Mouse (Mus musculus) CH12.LX (cell line): ENCODE results near the gene Apopt1. TPM values are rescaled to one million over a fixed set of nuclear protein-coding genes. Genes with fewer than 3 reads are reported as not detected.

Source experiments
- DNase-seq: peaks from one replicate; pipeline ENCODE4 v3.0.0-alpha.2; 2013; ENCODE audit errors: extremely low read depth
- H3K27ac ChIP-seq: 2 replicates; pipeline ENCODE4 v1.5.1; 2012; ENCODE audit warnings: low read depth, mild to moderate bottlenecking, control low read depth, moderate library complexity; ENCODE audit not compliant: insufficient read depth
- H3K27me3 ChIP-seq: replicated peaks from 2 replicates; pipeline ENCODE3; 2012; ENCODE audit warnings: inconsistent platforms
- H3K36me3 ChIP-seq, 2 experiments: replicated peaks in 1 of 2; 2 replicates each; pipeline versions ENCODE3 to v1.6.1; 2012; ENCODE audit warnings: inconsistent platforms in 1 of 2, low read length in 1 of 2, mild to moderate bottlenecking in 1 of 2, mixed read lengths in 1 of 2, moderate library complexity in 1 of 2; ENCODE audit not compliant: control insufficient read depth in 1 of 2, insufficient read depth in 1 of 2
- H3K4me1 ChIP-seq, 2 experiments: 2 replicates each; pipeline ENCODE4 v1.6.1; 2012; ENCODE audit warnings: inconsistent platforms in 1 of 2, moderate library complexity in 1 of 2; ENCODE audit not compliant: insufficient read depth in 2 of 2, control insufficient read depth in 1 of 2
- H3K4me2 ChIP-seq: 2 replicates; pipeline ENCODE4 v1.6.1; 2012; ENCODE audit warnings: low read depth, mild to moderate bottlenecking, control low read depth; ENCODE audit not compliant: poor library complexity, insufficient read depth, severe bottlenecking
- H3K4me3 ChIP-seq, 3 experiments: fragments of 150-350 bp in 1 of 3; sonication (generic) in 1 of 3; replicated peaks in 1 of 3; 2 replicates each; pipeline versions ENCODE3 to v1.5.1; 2011 to 2012; ENCODE audit warnings: low read depth in 2 of 3, low read length in 2 of 3, mild to moderate bottlenecking in 2 of 3, moderate library complexity in 2 of 3, control low read depth in 1 of 3, improper control_type of control experiment in 1 of 3, inconsistent platforms in 1 of 3, mixed read lengths in 1 of 3; ENCODE audit not compliant: poor library complexity in 1 of 3
- H3K79me2 ChIP-seq: replicated peaks from 2 replicates; pipeline ENCODE4 v1.6.1; 2012; ENCODE audit warnings: mild to moderate bottlenecking, moderate library complexity; ENCODE audit not compliant: control insufficient read depth, poor library complexity, insufficient read depth, severe bottlenecking; ENCODE audit errors: extremely low read depth
- H3K9ac ChIP-seq: 2 replicates; pipeline ENCODE4 v1.6.1; 2012; ENCODE audit warnings: low read depth, mild to moderate bottlenecking, control low read depth, moderate library complexity; ENCODE audit not compliant: insufficient read depth
- H3K9me3 ChIP-seq: replicated peaks from 2 replicates; pipeline ENCODE3; 2012; ENCODE audit warnings: low read length, inconsistent platforms, mixed read lengths
- BHLHE40 ChIP-seq: IDR thresholded peaks from 2 replicates; pipeline ENCODE4 v1.6.1; 2011; ENCODE audit warnings: mild to moderate bottlenecking, low read depth, low read length, improper control_type of control experiment
- CHD1 ChIP-seq: IDR thresholded peaks from 2 replicates; pipeline ENCODE4 v1.6.1; 2012; ENCODE audit warnings: low read depth, low read length, improper control_type of control experiment, inconsistent platforms
- E2F4 ChIP-seq: IDR thresholded peaks from 2 replicates; pipeline ENCODE4 v1.6.1; 2011; ENCODE audit warnings: low read depth, low read length, improper control_type of control experiment; ENCODE audit not compliant: insufficient replicate concordance
- ELF1 ChIP-seq: IDR thresholded peaks from 2 replicates; pipeline ENCODE4 v1.6.1; 2014; ENCODE audit warnings: low read depth, mild to moderate bottlenecking, inconsistent platforms, low read length, improper control_type of control experiment
- EP300 ChIP-seq: IDR thresholded peaks from 2 replicates; pipeline ENCODE4 v1.6.1; 2011; ENCODE audit warnings: low read length, improper control_type of control experiment
- ETS1 ChIP-seq: conservative IDR thresholded peaks from 2 replicates; pipeline ENCODE4 v1.6.1; 2012; ENCODE audit warnings: low read depth, mild to moderate bottlenecking, inconsistent platforms, low read length, improper control_type of control experiment, moderate library complexity
- GABPA ChIP-seq: IDR thresholded peaks from 2 replicates; pipeline ENCODE4 v1.6.1; 2012; ENCODE audit warnings: low read depth, low read length, improper control_type of control experiment, inconsistent platforms; ENCODE audit not compliant: insufficient replicate concordance
- HCFC1 ChIP-seq: IDR thresholded peaks from 2 replicates; pipeline ENCODE4 v1.6.1; 2012; ENCODE audit warnings: low read depth, mild to moderate bottlenecking, inconsistent platforms, low read length, improper control_type of control experiment
- JUND ChIP-seq: conservative IDR thresholded peaks from 2 replicates; pipeline ENCODE4 v1.6.1; 2011; ENCODE audit warnings: low read depth, low read length, improper control_type of control experiment
- KAT2A ChIP-seq: IDR thresholded peaks from 2 replicates; pipeline ENCODE4 v1.6.1; 2012; ENCODE audit warnings: low read length, improper control_type of control experiment, inconsistent platforms; ENCODE audit not compliant: insufficient replicate concordance
- MAFK ChIP-seq: IDR thresholded peaks from 2 replicates; pipeline ENCODE4 v1.6.1; 2011; ENCODE audit warnings: low read length, improper control_type of control experiment; ENCODE audit not compliant: insufficient replicate concordance
- MAX ChIP-seq: IDR thresholded peaks from 2 replicates; pipeline ENCODE4 v1.6.1; 2011; ENCODE audit warnings: low read length, improper control_type of control experiment
- MAZ ChIP-seq: IDR thresholded peaks from 2 replicates; pipeline ENCODE4 v1.6.1; 2012; ENCODE audit warnings: low read depth, mild to moderate bottlenecking, inconsistent platforms, low read length, improper control_type of control experiment, moderate library complexity
- MEF2A ChIP-seq: IDR thresholded peaks from 2 replicates; pipeline ENCODE4 v1.6.1; 2014; ENCODE audit warnings: low read depth, mild to moderate bottlenecking, inconsistent platforms, low read length, improper control_type of control experiment, borderline replicate concordance
- MXI1 ChIP-seq: IDR thresholded peaks from 2 replicates; pipeline ENCODE4 v1.6.1; 2011; ENCODE audit warnings: mild to moderate bottlenecking, low read depth, low read length, improper control_type of control experiment
- MYC ChIP-seq: IDR thresholded peaks from 2 replicates; pipeline ENCODE4 v1.6.1; 2011; ENCODE audit warnings: low read depth, mild to moderate bottlenecking, improper control_type of control experiment, low read length
- NELFE ChIP-seq: IDR thresholded peaks from 2 replicates; pipeline ENCODE4 v1.6.1; 2011; ENCODE audit warnings: low read depth, low read length, improper control_type of control experiment
- NRF1 ChIP-seq: IDR thresholded peaks from 2 replicates; pipeline ENCODE4 v1.6.1; 2014; ENCODE audit warnings: low read depth, mild to moderate bottlenecking, inconsistent platforms, low read length, improper control_type of control experiment, moderate library complexity
- PAX5 ChIP-seq: IDR thresholded peaks from 2 replicates; pipeline ENCODE4 v1.6.1; 2012; ENCODE audit warnings: low read length, inconsistent platforms, mixed read lengths
- POLR2A ChIP-seq: IDR thresholded peaks from 2 replicates; pipeline ENCODE4 v1.6.1; 2011; ENCODE audit warnings: low read depth, mild to moderate bottlenecking, improper control_type of control experiment, low read length
- RAD21 ChIP-seq: IDR thresholded peaks from 2 replicates; pipeline ENCODE4 v1.6.1; 2011; ENCODE audit warnings: low read depth, mild to moderate bottlenecking, low read length, improper control_type of control experiment, moderate library complexity
- RCOR1 ChIP-seq: conservative IDR thresholded peaks from 2 replicates; pipeline ENCODE4 v1.6.1; 2012; ENCODE audit warnings: low read depth, mild to moderate bottlenecking, inconsistent platforms, low read length, improper control_type of control experiment
- SMC3 ChIP-seq: IDR thresholded peaks from 2 replicates; pipeline ENCODE4 v1.6.1; 2011; ENCODE audit warnings: low read depth, low read length, improper control_type of control experiment
- TBP ChIP-seq: conservative IDR thresholded peaks from 2 replicates; pipeline ENCODE4 v1.6.1; 2011; ENCODE audit warnings: low read depth, low read length, improper control_type of control experiment
- TCF12 ChIP-seq: IDR thresholded peaks from 2 replicates; pipeline ENCODE4 v1.6.1; 2014; ENCODE audit warnings: low read depth, mild to moderate bottlenecking, inconsistent platforms, low read length, improper control_type of control experiment
- USF2 ChIP-seq: conservative IDR thresholded peaks from 2 replicates; pipeline ENCODE4 v1.6.1; 2011; ENCODE audit warnings: low read depth, low read length, improper control_type of control experiment
- ZC3H11A ChIP-seq: IDR thresholded peaks from 2 replicates; pipeline ENCODE4 v1.6.1; 2012; ENCODE audit warnings: low read depth, mild to moderate bottlenecking, inconsistent platforms, low read length, improper control_type of control experiment
- ZMIZ1 ChIP-seq: IDR thresholded peaks from 2 replicates; pipeline ENCODE4 v1.6.1; 2012; ENCODE audit warnings: low read depth, mild to moderate bottlenecking, inconsistent platforms, low read length, improper control_type of control experiment
- ZNF384 ChIP-seq: IDR thresholded peaks from 2 replicates; pipeline ENCODE4 v1.6.1; 2012; ENCODE audit warnings: low read depth, low read length, improper control_type of control experiment, inconsistent platforms
- dilution Hi-C: fragments of 300-500 bp; cut with MboI; formaldehyde crosslinking; loops from 2 replicates; pipeline ENCODE4 v1.14.3; 2020; ENCODE audit warnings: low sequenced_read_pairs; ENCODE audit not compliant: extremely low pct_unique_long_range_greater_than_20kb, extremely low pct_ligation_motif_present
- in situ Hi-C: fragments of 300-500 bp; cut with MboI; formaldehyde crosslinking; loops from 3 replicates; pipeline ENCODE4 v1.14.3; 2019; ENCODE audit warnings: low sequenced_read_pairs, low pct_ligation_motif_present, low pct_unique_long_range_greater_than_20kb, mixed read lengths
- polyA plus RNA-seq: library from polyadenylated mRNA; unstranded; fragments of >175 nt; gene quantifications from 2 replicates; pipeline ENCODE4 v1.2.1, GENCODE M21; 2012; ENCODE audit warnings: low read depth; ENCODE audit not compliant: insufficient read length
- total RNA-seq, 2 experiments: library from RNA; depleted of rRNA; stranded (reverse); fragments of 300-350 nt in 1 of 2; fragments of >200 nt in 1 of 2; gene quantifications; 2 replicates each; pipeline ENCODE4 v1.2.3; 2012 to 2014

Gene Apopt1
- total and polyA plus RNA-seq, 3 experiments: 36.0 to 49.1 (median 43.6) TPM

GRCm38 (mm10) chr12:111677421-111677820 is 35.6 kb upstream of the Apopt1 start:
- no peak for DNase-seq
- TF ChIP-seq ZMIZ1 (no peak), MXI1 (no peak), USF2 (no peak), ZNF384 (no peak), KAT2A (no peak), E2F4 (no peak), TCF12 (no peak), PAX5 (no peak), ZC3H11A (no peak), MAX (no peak), ETS1 (no peak), JUND (no peak)
- TF ChIP-seq, all 38 proteins: peak for 0
- H3K4me1 ChIP-seq: peaks cover 23 to 66% of the 10 kb centered on the region in 2 experiments
- no peaks in the 10 kb centered on the region for H3K9me3 ChIP-seq
- in situ Hi-C loops: loop anchor here (5.0 kb wide), 1 partner anchor 35 kb away; the partner anchor contains the start of genes Apopt1 and Bag5
- peaks cover 21% of the 10 kb centered on the region for H3K79me2 ChIP-seq
- no peaks in the 10 kb centered on the region for H3K27me3 ChIP-seq
- H3K4me3 ChIP-seq: peak overlapping the region; percentile 87 to 100 (median 97)
- peak overlapping the region; percentile 36; the same call in 1 of the 2 replicates for H3K27ac ChIP-seq
- peak overlapping the region; percentile 95 for H3K4me2 ChIP-seq
- peak overlapping the region; percentile 82 for H3K9ac ChIP-seq
- H3K36me3 ChIP-seq: peaks cover 22 to 36% of the 10 kb centered on the region in 2 experiments
- dilution Hi-C loops: no loop called here

DNA sequence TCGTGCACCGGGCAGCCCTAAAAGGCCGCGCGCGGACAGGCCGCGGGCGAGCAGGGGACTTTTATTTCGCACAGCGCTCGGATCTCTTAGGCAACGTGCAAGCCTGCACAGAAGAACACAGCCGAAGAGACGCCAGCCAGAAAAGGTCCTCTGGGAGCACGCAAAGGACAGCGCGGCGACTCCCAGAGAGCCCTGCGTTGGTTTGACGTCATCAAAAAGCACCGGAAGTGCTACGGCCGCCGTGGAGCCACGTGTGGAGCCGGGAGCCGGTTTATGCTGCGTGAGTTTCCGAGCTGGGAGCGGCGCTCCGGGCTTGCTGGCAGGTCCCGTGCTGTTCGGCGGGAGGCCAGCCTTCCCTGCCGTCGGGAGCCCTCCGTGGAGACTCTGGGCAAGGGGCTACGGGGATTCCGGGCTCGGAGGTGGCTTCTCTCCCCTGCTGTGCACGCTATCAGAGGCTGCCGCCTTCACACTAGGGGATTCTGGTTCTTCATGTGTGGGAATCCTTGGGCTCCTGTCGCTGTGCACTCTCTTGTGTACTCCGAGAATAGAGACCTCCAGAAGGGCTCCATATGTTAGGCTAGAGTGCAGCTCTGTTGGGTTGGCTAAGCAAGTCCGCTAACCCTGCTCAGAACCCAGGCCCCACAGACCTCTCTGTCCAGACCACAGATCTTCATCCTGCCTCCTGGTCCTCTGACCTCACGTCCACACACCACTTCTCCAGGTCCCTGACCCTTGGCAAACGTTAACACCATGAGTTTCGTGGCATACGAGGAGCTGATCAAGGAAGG is 35.0 kb upstream of the Apopt1 start, which contains the start of gene Trmt61a:
Gene Trmt61a, plus strand, starts transcription at position 224 of the 788 bp plus-strand sequence.
- dilution Hi-C loops (no loop called here), in situ Hi-C loops (loop anchor here (5.0 kb wide), 1 partner anchor 34 kb away; the partner anchor contains the start of genes Apopt1 and Bag5)
- no peaks in the 10 kb centered on the region for H3K9me3 ChIP-seq
- H3K9ac ChIP-seq: peak within 1 kb of the TSS; percentile 82
- peaks cover 21% of the 10 kb centered on the region for H3K79me2 ChIP-seq
- peak within 1 kb of the TSS; percentile 36 for H3K27ac ChIP-seq
- H3K4me2 ChIP-seq: peak within 1 kb of the TSS; percentile 95
- H3K27me3 ChIP-seq: no peaks in the 10 kb centered on the region
- DNase-seq: peak; percentile 96
- peaks cover 23 to 66% of the 10 kb centered on the region in 2 experiments for H3K4me1 ChIP-seq
- H3K36me3 ChIP-seq: peaks cover 28 to 43% of the 10 kb centered on the region in 2 experiments
- peak within 1 kb of the TSS; percentile 87 to 100 (median 97) for H3K4me3 ChIP-seq
- TF ChIP-seq BHLHE40: no peak
- TF ChIP-seq NRF1: peak; percentile 39; the same call in 1 of the 2 replicates
- no peak for TF ChIP-seq ZMIZ1
- peak; percentile 85 for TF ChIP-seq POLR2A
- no peak; the same call in 1 of the 2 replicates for TF ChIP-seq GABPA
- peak; percentile 72; the same call in 1 of the 2 replicates for TF ChIP-seq NELFE
- TF ChIP-seq MAFK: no peak
- TF ChIP-seq ZC3H11A: no peak
- peak; percentile 93 for TF ChIP-seq HCFC1
- no peak for TF ChIP-seq RCOR1
- peak; percentile 86 for TF ChIP-seq TCF12
- 0 out of 2 replicates have a peak, but pooled peaks have one; percentile 23 for TF ChIP-seq MEF2A
- TF ChIP-seq MXI1: peak; percentile 100
- no peak for TF ChIP-seq ZNF384
- TF ChIP-seq SMC3: no peak
- TF ChIP-seq JUND: no peak
- no peak for TF ChIP-seq RAD21
- TF ChIP-seq ELF1: peak; percentile 97
- no peak for TF ChIP-seq CHD1
- TF ChIP-seq MAX: peak; percentile 99
- peak; percentile 100 for TF ChIP-seq MYC
- TF ChIP-seq EP300: no peak
- peak; percentile 53; the same call in 1 of the 2 replicates for TF ChIP-seq TBP
- no peak for TF ChIP-seq MAZ
